Mouse (Mus musculus) myocyte (in vitro differentiated cells): ENCODE measurements around the gene Trim26. TPM values are rescaled to one million over a fixed set of nuclear protein-coding genes. Genes with fewer than 3 reads are reported as not detected.
A peak's percentile ranks its signal among the peaks of the same experiment; 100 is the strongest.

Experiments used
- H3K27me3 ChIP-seq: one replicate; pipeline ENCODE4 v1.6.1; 2011; ENCODE audit not compliant: control insufficient read depth, insufficient read depth, insufficient read length
- H3K36me3 ChIP-seq: one replicate; pipeline ENCODE4 v1.6.1; 2011; ENCODE audit not compliant: control insufficient read depth, insufficient read depth
- H3K4me2 ChIP-seq: one replicate; pipeline ENCODE4 v1.6.1; 2011; ENCODE audit warnings: low read depth, control low read depth
- H3K4me3 ChIP-seq: one replicate; pipeline ENCODE4 v1.5.1; 2011; ENCODE audit warnings: mild to moderate bottlenecking, control low read depth, moderate library complexity
- H3K79me2 ChIP-seq: one replicate; pipeline ENCODE4 v1.6.1; 2011; ENCODE audit not compliant: control insufficient read depth, insufficient read depth
- H3ac ChIP-seq: one replicate; pipeline ENCODE4 v1.6.1; 2011; ENCODE audit not compliant: control insufficient read depth, insufficient read length
- CEBPB ChIP-seq: IDR thresholded peaks from 2 replicates; pipeline ENCODE4 v1.6.1; 2011; ENCODE audit warnings: mild to moderate bottlenecking, moderate library complexity; ENCODE audit not compliant: poor library complexity, insufficient read depth, severe bottlenecking
- E2F4 ChIP-seq: IDR thresholded peaks from one replicate; pipeline ENCODE4 v1.6.1; 2011; ENCODE audit warnings: mild to moderate bottlenecking, control low read depth, moderate library complexity; ENCODE audit not compliant: insufficient read depth
- MAX ChIP-seq: IDR thresholded peaks from one replicate; pipeline ENCODE4 v1.6.1; 2011; ENCODE audit warnings: low read depth, mild to moderate bottlenecking, control low read depth
- MYOD1 ChIP-seq, 3 experiments: IDR thresholded peaks; one replicate each; pipeline ENCODE4 v1.6.1; 2011; ENCODE audit warnings: control low read depth in 2 of 3, low read depth in 2 of 3, mild to moderate bottlenecking in 2 of 3, moderate library complexity in 1 of 3; ENCODE audit not compliant: insufficient read length in 2 of 3, control insufficient read depth in 1 of 3
- MYOG ChIP-seq, 3 experiments: IDR thresholded peaks; one replicate each; pipeline ENCODE4 v1.6.1; 2011; ENCODE audit warnings: control low read depth in 2 of 3, low read depth in 2 of 3, mild to moderate bottlenecking in 2 of 3; ENCODE audit not compliant: insufficient read length in 2 of 3, control insufficient read depth in 1 of 3, insufficient read depth in 1 of 3
- POLR2A ChIP-seq: IDR thresholded peaks from one replicate; pipeline ENCODE4 v1.6.1; 2011; ENCODE audit warnings: low read depth, mild to moderate bottlenecking, control low read depth, moderate library complexity; ENCODE audit not compliant: insufficient read length
- POLR2AphosphoS2 ChIP-seq: IDR thresholded peaks from one replicate; pipeline ENCODE4 v1.6.1; 2011; ENCODE audit warnings: low read depth, control low read depth; ENCODE audit not compliant: insufficient read length
- REST ChIP-seq: IDR thresholded peaks from one replicate; pipeline ENCODE4 v1.6.1; 2011; ENCODE audit warnings: mild to moderate bottlenecking, control low read depth, moderate library complexity; ENCODE audit not compliant: insufficient read depth, insufficient read length
- SRF ChIP-seq: IDR thresholded peaks from one replicate; pipeline ENCODE4 v1.6.1; 2011; ENCODE audit warnings: low read depth; ENCODE audit not compliant: control insufficient read depth, insufficient read length
- TCF12 ChIP-seq: IDR thresholded peaks from one replicate; pipeline ENCODE4 v1.6.1; 2011; ENCODE audit warnings: mild to moderate bottlenecking, control low read depth; ENCODE audit not compliant: poor library complexity, insufficient read depth, severe bottlenecking
- TCF3 ChIP-seq: IDR thresholded peaks from one replicate; pipeline ENCODE4 v1.6.1; 2011; ENCODE audit warnings: low read depth, control low read depth; ENCODE audit not compliant: insufficient read length
- USF1 ChIP-seq: IDR thresholded peaks from one replicate; pipeline ENCODE4 v1.6.1; 2011; ENCODE audit warnings: low read depth, mild to moderate bottlenecking, control low read depth, moderate library complexity
- polyA plus RNA-seq: library from polyadenylated mRNA; unstranded; fragments of >200 nt; fragmentation: generic; extraction: Trizol; gene quantifications from one replicate; pipeline ENCODE4 v1.2.1, GENCODE M21; 2012; ENCODE audit warnings: missing spikeins

The Trim26 gene
- polyA plus RNA-seq, 1 experiment: 17.1 TPM

GRCm38 (mm10) chr17:36840961-36841445 is 4.1 kb downstream of the Trim26 start:
- peaks cover 12% of the 10 kb centered on the region for H3K79me2 ChIP-seq
- no peak overlapping the region for H3ac ChIP-seq
- H3K36me3 ChIP-seq: no peaks in the 10 kb centered on the region
- H3K27me3 ChIP-seq: no peaks in the 10 kb centered on the region
- no peak overlapping the region for H3K4me2 ChIP-seq
- H3K4me3 ChIP-seq: no peak overlapping the region
- no peak for TF ChIP-seq POLR2AphosphoS2
- TF ChIP-seq TCF12: no peak

DNA sequence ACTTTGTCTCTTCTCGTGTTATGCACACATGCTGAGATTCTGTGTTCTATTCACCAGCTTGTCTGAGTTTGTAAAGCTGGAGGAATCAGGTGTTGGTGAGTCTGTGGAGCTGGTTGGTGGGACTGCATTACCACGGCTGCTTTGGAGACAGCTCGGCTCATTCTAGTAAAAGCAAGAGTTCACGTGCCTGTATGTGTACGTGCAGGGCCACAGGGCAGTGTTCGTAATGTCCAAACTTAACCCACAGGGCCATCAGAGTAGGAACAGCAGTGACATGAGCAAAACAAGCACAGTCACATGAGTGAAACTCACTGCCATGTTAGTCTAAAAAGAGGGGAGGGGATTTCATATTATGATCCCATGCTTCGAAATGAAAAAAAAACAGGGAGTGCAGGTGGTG is 6.8 kb downstream of the Trim26 start:
- no peak overlapping the region for H3K4me2 ChIP-seq
- TF ChIP-seq MYOG (IDR thresholded peaks at IDR 0.05; ENCODE audit: control insufficient read depth in 1 of 3, insufficient read depth in 1 of 3, insufficient read length in 2 of 3, low read depth in 2 of 3): no peak
- TF ChIP-seq MYOD1 (IDR thresholded peaks at IDR 0.05; ENCODE audit: control insufficient read depth in 1 of 3, insufficient read length in 2 of 3, low read depth in 2 of 3): no peak
- TF ChIP-seq USF1: no peak
- no peak for TF ChIP-seq TCF12
- TF ChIP-seq MAX: no peak
- TF ChIP-seq E2F4: no peak
- no peak for TF ChIP-seq REST
- no peak for TF ChIP-seq CEBPB
- no peak for TF ChIP-seq POLR2AphosphoS2
- no peak for TF ChIP-seq POLR2A
- TF ChIP-seq TCF3: no peak
- no peak for TF ChIP-seq SRF
- no peak overlapping the region for H3K4me3 ChIP-seq
- H3K79me2 ChIP-seq: peaks cover 7% of the 10 kb centered on the region
- peaks cover 8% of the 10 kb centered on the region for H3K36me3 ChIP-seq
- no peak overlapping the region for H3ac ChIP-seq
- H3K27me3 ChIP-seq: no peaks in the 10 kb centered on the region

DNA sequence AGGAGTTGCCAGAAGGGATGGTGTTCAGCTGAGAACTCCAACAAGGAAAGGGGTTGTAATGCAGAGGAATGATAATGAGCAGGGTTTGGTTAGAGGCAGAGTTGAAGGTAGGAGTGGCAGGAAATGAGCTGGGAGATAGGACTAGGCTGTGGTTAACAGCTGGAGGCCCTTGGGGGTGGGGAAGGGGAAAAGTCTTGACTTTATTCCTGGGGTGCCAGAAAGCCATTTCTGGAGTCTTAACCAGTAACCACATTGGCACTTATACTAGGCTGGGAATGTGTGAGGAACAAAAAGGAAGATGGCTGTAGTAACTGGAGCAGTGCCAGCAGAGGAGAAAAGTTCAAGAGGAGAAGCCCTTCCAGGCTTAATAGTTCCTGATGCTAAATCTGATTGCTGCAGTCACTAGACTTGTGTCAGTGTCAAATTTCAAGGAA is 7.4 kb downstream of the Trim26 start:
- no peaks in the 10 kb centered on the region for H3K27me3 ChIP-seq
- H3K4me3 ChIP-seq: no peak overlapping the region
- TF ChIP-seq POLR2AphosphoS2 (no peak), MYOD1 (IDR thresholded peaks at IDR 0.05; ENCODE audit: control insufficient read depth in 1 of 3, insufficient read length in 2 of 3, low read depth in 2 of 3) (no peak), MAX (no peak), MYOG (IDR thresholded peaks at IDR 0.05; ENCODE audit: control insufficient read depth in 1 of 3, insufficient read depth in 1 of 3, insufficient read length in 2 of 3, low read depth in 2 of 3) (no peak), POLR2A (no peak), CEBPB (no peak), TCF3 (no peak), SRF (no peak), USF1 (no peak), REST (no peak), E2F4 (no peak), TCF12 (no peak)
- H3ac ChIP-seq: no peak overlapping the region
- peak overlapping the region; percentile 12 for H3K4me2 ChIP-seq
- peaks cover 7% of the 10 kb centered on the region for H3K79me2 ChIP-seq
- H3K36me3 ChIP-seq: peaks cover 8% of the 10 kb centered on the region

- Histone ChIP-seq H3K27me3 (no peaks in the 10 kb centered on the region), H3K4me3 (no peak overlapping the region), H3K36me3 (peaks cover 8% of the 10 kb centered on the region), H3K79me2 (peaks cover 7% of the 10 kb centered on the region), H3ac (no peak overlapping the region), H3K4me2 (no peak overlapping the region)
- TF ChIP-seq MAX: no peak
- no peak for TF ChIP-seq SRF
- TF ChIP-seq CEBPB: no peak
- TF ChIP-seq MYOG (IDR thresholded peaks at IDR 0.05; ENCODE audit: control insufficient read depth in 1 of 3, insufficient read depth in 1 of 3, insufficient read length in 2 of 3, low read depth in 2 of 3): no peak
- no peak for TF ChIP-seq TCF3
- no peak for TF ChIP-seq E2F4
- TF ChIP-seq TCF12: no peak
- no peak for TF ChIP-seq USF1
- TF ChIP-seq POLR2AphosphoS2: no peak
- TF ChIP-seq POLR2A: no peak
- no peak for TF ChIP-seq REST
- TF ChIP-seq MYOD1 (IDR thresholded peaks at IDR 0.05; ENCODE audit: control insufficient read depth in 1 of 3, insufficient read length in 2 of 3, low read depth in 2 of 3): no peak
Measured at GRCm38 (mm10) chr17:36844725-36845124, 7.8 kb downstream of the Trim26 start.

- Histone ChIP-seq H3K4me3 (no peak overlapping the region), H3ac (no peak overlapping the region), H3K36me3 (peaks cover 8% of the 10 kb centered on the region), H3K27me3 (no peaks in the 10 kb centered on the region), H3K4me2 (no peak overlapping the region), H3K79me2 (peaks cover 3% of the 10 kb centered on the region)
- TF ChIP-seq SRF (no peak), MAX (no peak), TCF12 (no peak)
Measured at GRCm38 (mm10) chr17:36848911-36849310, 12.0 kb downstream of the Trim26 start.
